Mouse (Mus musculus): ENCODE data around the gene Myadml2.

GRCm38 (mm10) chr11:120684660-120685059, 36.7 kb upstream of the Myadml2 start:
- no peak for TF ChIP-seq POLR2A (IDR thresholded peaks at IDR 0.05; ENCODE audit: insufficient read length, low read depth)
- TF ChIP-seq POLR2AphosphoS2 (IDR thresholded peaks at IDR 0.05; ENCODE audit: insufficient read length, low read depth): no peak
